Mouse (Mus musculus): ENCODE measurements at regions not wholly inside any gene's neighbourhood (a gene's known extent, or its start where the extent isn't known, plus 50 kb on each side); places are given as distances from the start of the nearest gene placed in this dataset.

- WGBS, result 66% methylated on average over 8 of the region's 8 CpGs
- no peak for TF ChIP-seq CTCF (conservative IDR thresholded peaks at IDR 0.05; ENCODE audit: insufficient read depth, insufficient read length, low read depth, low read length)
- TF ChIP-seq POLR2A (IDR thresholded peaks at IDR 0.05; ENCODE audit: low read depth, low read length), result no peak
- H3K36me3 ChIP-seq (ENCODE audit: control insufficient read depth, insufficient read depth, low read length), result no peaks in the 10 kb centered on the region
- DNase-seq, result no peak
- no peak overlapping the region for H3K27ac ChIP-seq (ENCODE audit: insufficient read depth, low read depth, low read length)
- no peaks in the 10 kb centered on the region for H3K4me1 ChIP-seq (ENCODE audit: control insufficient read depth, insufficient read depth, low read length)
- H3K4me3 ChIP-seq (ENCODE audit: insufficient read depth, low read depth, low read length), result no peak overlapping the region
- H3K27me3 ChIP-seq (replicated peaks; ENCODE audit: control insufficient read depth, insufficient read depth, low read length), result no peaks in the 10 kb centered on the region
These were observed 167.4 kb upstream of the Ubr2 start for GRCm38 (mm10) chr17:47177671-47178246.

- no peaks in the 10 kb centered on the region for H3K4me1 ChIP-seq (ENCODE audit: control insufficient read depth, insufficient read depth, low read length)
- H3K27me3 ChIP-seq (replicated peaks; ENCODE audit: control insufficient read depth, insufficient read depth, low read length), result no peaks in the 10 kb centered on the region
- H3K36me3 ChIP-seq (ENCODE audit: control insufficient read depth, insufficient read depth, low read length), result no peaks in the 10 kb centered on the region
- WGBS, result 71% methylated on average over 5 of the region's 5 CpGs
- TF ChIP-seq CTCF (conservative IDR thresholded peaks at IDR 0.05; ENCODE audit: insufficient read depth, insufficient read length, low read depth, low read length) (no peak), POLR2A (IDR thresholded peaks at IDR 0.05; ENCODE audit: low read depth, low read length) (no peak)
- H3K4me3 ChIP-seq (ENCODE audit: insufficient read depth, low read depth, low read length), result no peak overlapping the region
- DNase-seq, result no peak
- H3K27ac ChIP-seq (ENCODE audit: insufficient read depth, low read depth, low read length), result no peak overlapping the region
These were observed 166.0 kb upstream of the Ubr2 start for GRCm38 (mm10) chr17:47176328-47176727.

- Histone ChIP-seq H3K36me3 (ENCODE audit: control insufficient read depth, insufficient read depth, low read length) (no peaks in the 10 kb centered on the region), H3K27ac (ENCODE audit: insufficient read depth, low read depth, low read length) (peak overlapping the region; percentile 84), H3K4me1 (ENCODE audit: control insufficient read depth, insufficient read depth, low read length) (no peaks in the 10 kb centered on the region), H3K4me3 (ENCODE audit: insufficient read depth, low read depth, low read length) (peak overlapping the region; percentile 60), H3K27me3 (replicated peaks; ENCODE audit: control insufficient read depth, insufficient read depth, low read length) (no peaks in the 10 kb centered on the region)
- WGBS, result 49% methylated on average over 12 of the region's 12 CpGs
- DNase-seq, result peak; percentile 89
- TF ChIP-seq POLR2A (IDR thresholded peaks at IDR 0.05; ENCODE audit: low read depth, low read length) (no peak), CTCF (conservative IDR thresholded peaks at IDR 0.05; ENCODE audit: insufficient read depth, insufficient read length, low read depth, low read length) (no peak)
These were observed 164.4 kb upstream of the Ubr2 start for GRCm38 (mm10) chr17:47174748-47175215.

- 89% methylated on average over 5 of the region's 5 CpGs for WGBS
- no peak for DNase-seq
- H3K27ac ChIP-seq (ENCODE audit: insufficient read depth, low read depth, low read length), result no peak overlapping the region
- no peaks in the 10 kb centered on the region for H3K27me3 ChIP-seq (replicated peaks; ENCODE audit: control insufficient read depth, insufficient read depth, low read length)
- TF ChIP-seq POLR2A (IDR thresholded peaks at IDR 0.05; ENCODE audit: low read depth, low read length), result no peak
- TF ChIP-seq CTCF (conservative IDR thresholded peaks at IDR 0.05; ENCODE audit: insufficient read depth, insufficient read length, low read depth, low read length), result no peak
- peaks cover 4% of the 10 kb centered on the region; the same call in 1 of the 2 replicates for H3K4me1 ChIP-seq (ENCODE audit: control insufficient read depth, insufficient read depth, low read length)
- no peaks in the 10 kb centered on the region for H3K36me3 ChIP-seq (ENCODE audit: control insufficient read depth, insufficient read depth, low read length)
- H3K4me3 ChIP-seq (ENCODE audit: insufficient read depth, low read depth, low read length), result no peak overlapping the region
These were observed 161.4 kb upstream of the Ubr2 start for GRCm38 (mm10) chr17:47171801-47172200.

GRCm38 (mm10) chr17:47170978-47171593, 160.7 kb upstream of the Ubr2 start:
- Histone ChIP-seq H3K36me3 (ENCODE audit: control insufficient read depth, insufficient read depth, low read length) (no peaks in the 10 kb centered on the region), H3K27ac (ENCODE audit: insufficient read depth, low read depth, low read length) (no peak overlapping the region), H3K4me3 (ENCODE audit: insufficient read depth, low read depth, low read length) (no peak overlapping the region), H3K4me1 (ENCODE audit: control insufficient read depth, insufficient read depth, low read length) (peaks cover 4% of the 10 kb centered on the region; the same call in 1 of the 2 replicates), H3K27me3 (replicated peaks; ENCODE audit: control insufficient read depth, insufficient read depth, low read length) (no peaks in the 10 kb centered on the region)
- no peak for TF ChIP-seq POLR2A (IDR thresholded peaks at IDR 0.05; ENCODE audit: low read depth, low read length)
- DNase-seq, result no peak
- 88% methylated on average over 13 of the region's 13 CpGs for WGBS

GRCm38 (mm10) chr17:47168105-47168504, 157.7 kb upstream of the Ubr2 start:
- H3K27ac ChIP-seq (ENCODE audit: insufficient read depth, low read depth, low read length), result no peak overlapping the region
- no peaks in the 10 kb centered on the region for H3K36me3 ChIP-seq (ENCODE audit: control insufficient read depth, insufficient read depth, low read length)
- WGBS, result 46% methylated on average over 8 of the region's 8 CpGs
- H3K27me3 ChIP-seq (replicated peaks; ENCODE audit: control insufficient read depth, insufficient read depth, low read length), result no peaks in the 10 kb centered on the region
- peaks cover 4% of the 10 kb centered on the region; the same call in 1 of the 2 replicates for H3K4me1 ChIP-seq (ENCODE audit: control insufficient read depth, insufficient read depth, low read length)
- H3K4me3 ChIP-seq (ENCODE audit: insufficient read depth, low read depth, low read length), result no peak overlapping the region
- no peak for TF ChIP-seq CTCF (conservative IDR thresholded peaks at IDR 0.05; ENCODE audit: insufficient read depth, insufficient read length, low read depth, low read length)
- TF ChIP-seq POLR2A (IDR thresholded peaks at IDR 0.05; ENCODE audit: low read depth, low read length), result no peak
- peak; percentile 68 for DNase-seq

- WGBS, result 53% methylated on average over 8 of the region's 10 CpGs
- H3K36me3 ChIP-seq (ENCODE audit: control insufficient read depth, insufficient read depth, low read length), result no peaks in the 10 kb centered on the region
- no peak for DNase-seq
- H3K4me3 ChIP-seq (ENCODE audit: insufficient read depth, low read depth, low read length), result no peak overlapping the region
- TF ChIP-seq POLR2A (IDR thresholded peaks at IDR 0.05; ENCODE audit: low read depth, low read length) (no peak), CTCF (conservative IDR thresholded peaks at IDR 0.05; ENCODE audit: insufficient read depth, insufficient read length, low read depth, low read length) (no peak)
- H3K4me1 ChIP-seq (ENCODE audit: control insufficient read depth, insufficient read depth, low read length), result peaks cover 4% of the 10 kb centered on the region; the same call in 1 of the 2 replicates
- no peak overlapping the region for H3K27ac ChIP-seq (ENCODE audit: insufficient read depth, low read depth, low read length)
- no peaks in the 10 kb centered on the region for H3K27me3 ChIP-seq (replicated peaks; ENCODE audit: control insufficient read depth, insufficient read depth, low read length)
These were observed 153.5 kb upstream of the Ubr2 start for GRCm38 (mm10) chr17:47163677-47164340.

Data from kidney, adult 2 months (tissue).